Mouse (Mus musculus) small intestine, adult 2 months (tissue): ENCODE results near the gene Ubald1.

Source experiments
- CTCF ChIP-seq: fragments of 200-500 bp; IDR thresholded peaks from 2 replicates; pipeline ENCODE4 v1.5.1; 2012; ENCODE audit warnings: low read depth, mild to moderate bottlenecking, control low read depth, inconsistent platforms, low read length, moderate library complexity, mixed read lengths; ENCODE audit not compliant: insufficient replicate concordance, insufficient read length; ENCODE audit errors: extremely low read depth
- POLR2A ChIP-seq: fragments of 200-500 bp; IDR thresholded peaks from 2 replicates; pipeline ENCODE4 v1.6.1; 2012; ENCODE audit warnings: low read depth, mild to moderate bottlenecking, control low read depth, inconsistent platforms, low read length, moderate library complexity

DNA sequence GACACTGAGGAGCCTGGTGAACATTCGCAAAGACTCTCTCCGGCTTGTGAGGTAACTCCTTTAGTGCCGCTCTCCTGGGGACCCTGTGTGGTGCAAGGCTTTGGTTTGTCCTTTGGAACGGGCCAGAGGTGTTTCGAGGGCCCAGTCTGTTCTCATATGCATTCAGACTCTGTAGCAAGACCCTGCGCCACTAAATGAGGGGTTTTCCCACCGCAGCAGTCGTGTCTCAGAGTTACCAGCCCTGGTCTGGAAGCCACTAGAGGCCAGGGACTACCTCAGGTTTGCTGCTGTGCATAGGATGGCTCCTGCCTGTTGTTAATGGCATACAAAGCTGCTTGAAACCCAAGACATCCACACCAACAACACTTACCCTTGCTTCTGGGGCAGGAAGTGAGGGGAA lies 30.6 kb upstream of the Ubald1 start:
- TF ChIP-seq CTCF (no peak), POLR2A (no peak)
